Mouse (Mus musculus): ENCODE data around the gene Maml1.

Gene Maml1

DNA sequence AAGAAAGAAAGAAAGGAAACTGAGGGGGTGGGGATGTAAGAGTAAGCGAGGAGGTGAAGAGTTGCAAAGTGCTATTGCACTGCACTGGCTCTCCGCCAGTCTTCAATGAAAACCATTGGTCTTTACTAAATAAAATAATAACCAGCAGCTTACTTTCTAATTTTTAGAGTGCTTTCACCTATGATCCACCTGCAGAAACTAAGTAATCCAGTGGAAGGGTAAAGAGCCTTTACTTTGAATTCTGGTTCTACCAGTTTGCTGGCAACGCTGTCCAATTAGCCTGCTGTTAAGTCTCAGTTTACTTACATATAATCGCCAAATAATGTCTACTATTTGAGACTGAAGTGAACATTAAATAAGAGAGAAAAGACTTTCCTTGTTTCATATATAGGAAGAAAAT is 13.1 kb downstream of the Maml1 start:
- no peak for DNase-seq

DNA sequence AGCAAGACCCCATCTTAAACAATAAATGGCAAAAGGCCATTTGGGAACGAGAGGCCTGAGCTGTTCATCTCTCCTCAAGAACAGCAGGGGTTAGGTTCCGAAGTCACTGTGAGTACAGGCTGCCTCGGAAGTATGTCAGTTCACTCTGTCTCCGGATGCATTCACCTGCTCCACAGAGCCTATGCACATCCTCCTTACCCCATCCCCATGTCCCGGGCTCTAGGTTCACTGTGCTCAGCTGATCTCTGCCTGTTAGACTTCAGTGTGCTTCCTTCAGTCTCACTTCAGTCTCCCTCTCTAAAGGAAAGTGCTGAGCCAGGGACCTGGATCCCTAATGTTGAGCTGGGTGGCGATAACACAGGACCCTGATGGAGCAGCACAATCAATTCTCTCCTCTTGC is 14.4 kb downstream of the Maml1 start:
- DNase-seq, result no peak

DNA sequence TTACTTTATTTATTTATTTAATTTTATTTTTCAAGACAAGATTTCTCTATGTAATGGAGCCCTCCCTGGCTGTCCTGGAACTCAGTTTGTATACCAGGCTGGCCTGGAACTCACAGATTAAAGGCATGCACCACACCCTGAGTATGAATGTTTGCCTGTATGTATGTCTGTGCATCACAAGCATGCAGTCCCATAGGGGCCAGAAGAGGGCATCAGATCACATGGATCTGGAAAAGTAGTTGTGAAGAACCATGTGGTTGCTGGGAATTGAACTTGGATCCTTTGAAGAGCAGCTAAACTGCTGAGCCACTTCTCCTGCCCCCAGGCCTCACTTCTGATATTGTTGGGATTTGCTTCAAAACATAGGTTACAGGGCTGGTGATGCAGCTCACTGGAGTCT is 15.1 kb downstream of the Maml1 start:
- no peak for DNase-seq

DNA sequence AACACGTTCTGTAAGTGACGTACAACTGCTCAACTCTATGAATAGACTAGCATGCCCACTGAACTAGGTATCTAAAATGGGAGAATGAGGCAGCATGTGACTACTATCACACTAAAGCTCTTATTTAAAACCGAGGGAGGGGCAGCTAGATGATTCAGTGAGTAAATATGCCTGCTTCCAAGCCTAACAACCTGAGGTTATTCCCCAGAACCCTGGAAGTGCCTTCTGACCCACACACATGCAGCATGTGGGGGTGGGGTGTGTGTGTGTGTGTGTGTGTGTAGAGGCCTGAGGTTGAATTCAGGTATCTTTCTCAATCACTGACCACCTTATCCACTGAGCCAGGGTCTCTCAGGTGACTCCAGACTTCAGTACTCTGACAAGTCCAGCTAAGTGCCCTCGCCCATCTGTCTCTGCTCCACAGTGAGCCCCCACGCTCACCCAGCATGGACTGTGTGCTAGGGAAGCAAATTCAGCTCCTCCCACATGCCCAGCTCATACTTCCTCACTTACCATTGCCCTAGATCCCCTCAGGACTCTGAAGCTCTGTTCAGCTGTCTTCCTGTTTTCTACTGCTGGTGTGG is 16.5 kb downstream of the Maml1 start:
- no peak for DNase-seq

DNA sequence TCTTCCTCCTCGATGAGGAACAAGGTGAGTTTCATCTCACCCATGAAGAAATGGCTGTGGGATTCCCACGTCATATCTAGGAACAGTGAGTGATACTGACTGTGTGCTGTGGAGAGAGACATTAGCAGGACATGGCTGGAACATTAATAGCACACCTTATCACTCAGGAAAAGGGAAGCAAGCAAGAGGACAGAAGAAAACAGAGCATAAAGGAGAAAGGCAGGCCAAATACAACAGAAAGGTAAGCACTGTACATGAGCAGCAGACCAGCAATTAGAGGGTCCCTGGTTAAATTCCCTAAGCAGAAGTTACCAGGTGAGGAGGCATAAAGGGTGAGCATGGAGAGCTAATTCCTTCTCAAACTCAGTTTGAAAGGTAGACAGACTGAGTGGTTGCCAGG is 17.0 kb downstream of the Maml1 start:
- no peak for DNase-seq

DNA sequence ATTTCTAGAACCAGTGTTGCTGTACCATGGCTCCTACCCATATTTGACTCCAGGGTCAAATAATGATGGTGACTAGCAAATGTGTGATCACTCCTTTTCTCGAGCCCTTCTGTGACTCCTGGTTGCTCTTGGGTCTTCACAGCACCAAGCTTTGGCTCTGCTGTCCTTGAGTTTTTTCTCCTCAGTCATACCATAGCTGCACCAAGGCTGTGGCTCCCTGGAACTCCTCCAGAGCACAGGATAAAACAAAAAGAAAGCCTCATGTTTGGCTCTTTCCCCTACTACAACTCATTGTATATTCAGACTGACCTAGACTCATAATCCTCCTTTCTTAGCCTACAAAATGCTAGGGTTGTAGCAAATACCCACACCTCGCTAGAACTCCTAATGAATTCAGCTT is 19.3 kb downstream of the Maml1 start:
- DNase-seq, result no peak

DNA sequence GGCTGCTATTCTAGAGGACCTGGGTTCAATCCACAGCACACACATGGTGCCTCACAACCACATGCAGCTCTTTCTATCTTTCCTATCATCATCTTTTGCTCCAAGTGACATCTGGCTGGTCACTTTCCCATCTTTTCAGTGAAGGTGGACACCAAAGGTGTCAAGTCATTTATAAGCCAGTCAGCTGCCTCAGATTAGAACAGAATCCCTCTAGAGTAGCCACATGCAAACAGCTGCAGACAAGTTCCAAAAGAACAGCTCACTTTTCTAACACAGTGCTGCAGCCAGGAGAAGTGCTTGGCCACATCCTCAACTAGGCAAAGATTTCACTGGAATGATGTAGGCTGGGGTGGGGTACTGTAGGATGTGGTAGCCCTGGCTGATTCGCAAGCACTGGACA is 22.2 kb downstream of the Maml1 start:
- DNase-seq, result no peak

DNA sequence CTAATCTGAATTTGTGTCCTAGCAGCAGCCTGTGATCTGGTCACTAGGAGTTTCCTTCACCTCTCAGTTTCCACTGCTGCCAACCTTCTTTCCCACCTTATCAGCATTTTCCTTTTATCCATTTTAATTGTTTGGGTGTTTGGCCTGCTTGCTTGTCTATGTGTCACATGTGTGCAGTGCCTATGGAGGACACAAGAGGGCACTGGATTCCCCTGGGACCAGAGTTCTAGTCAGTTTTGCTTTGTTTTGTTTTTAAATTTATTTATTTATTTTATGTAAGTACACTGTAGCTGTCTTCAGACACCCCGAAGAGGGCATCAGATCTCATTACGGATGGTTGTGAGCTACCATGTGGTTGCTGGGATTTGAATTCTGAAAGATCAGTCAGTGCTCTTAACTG is 22.9 kb downstream of the Maml1 start:
- no peak for DNase-seq

DNA sequence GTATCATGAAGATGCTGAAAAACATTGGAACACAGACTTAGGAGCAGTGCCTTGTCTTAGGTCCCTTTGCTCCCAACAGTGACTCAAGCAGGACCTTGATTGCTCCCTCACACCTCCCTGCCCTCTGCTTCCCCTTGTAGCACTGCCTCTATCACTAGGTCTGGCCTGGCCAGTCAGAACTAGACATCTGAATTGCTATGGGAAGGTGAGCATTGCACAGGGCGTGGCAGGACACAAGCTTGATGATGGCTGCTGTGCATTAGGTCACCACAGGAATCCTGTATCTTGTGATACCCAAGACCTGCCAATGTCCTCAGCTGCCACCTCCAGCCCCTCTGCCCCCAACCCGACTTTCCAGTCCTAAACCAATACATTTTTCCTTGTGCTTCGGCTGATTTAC is 25.1 kb downstream of the Maml1 start:
- no peak for DNase-seq

DNA sequence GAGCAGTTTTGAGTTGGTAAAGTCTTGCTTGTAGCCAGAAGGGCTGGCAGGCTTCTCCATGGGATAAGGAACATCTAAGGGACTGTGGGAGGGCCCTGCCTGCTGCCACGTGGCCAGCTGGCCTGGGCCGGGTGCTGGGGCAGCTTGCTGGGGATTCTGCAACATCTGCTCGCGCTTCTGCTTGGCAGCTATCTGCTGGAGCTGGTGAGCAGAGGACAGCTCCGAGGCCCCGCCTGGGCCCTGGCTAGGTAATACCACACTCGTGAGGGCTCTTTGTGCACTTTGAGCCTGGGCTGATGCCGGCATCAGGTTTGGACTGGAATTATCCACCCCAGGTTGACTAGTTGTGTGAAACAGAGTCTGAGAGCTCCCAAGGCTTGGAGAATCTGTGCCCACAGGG is 26.2 kb downstream of the Maml1 start:
- peak; percentile 81 for DNase-seq

DNA sequence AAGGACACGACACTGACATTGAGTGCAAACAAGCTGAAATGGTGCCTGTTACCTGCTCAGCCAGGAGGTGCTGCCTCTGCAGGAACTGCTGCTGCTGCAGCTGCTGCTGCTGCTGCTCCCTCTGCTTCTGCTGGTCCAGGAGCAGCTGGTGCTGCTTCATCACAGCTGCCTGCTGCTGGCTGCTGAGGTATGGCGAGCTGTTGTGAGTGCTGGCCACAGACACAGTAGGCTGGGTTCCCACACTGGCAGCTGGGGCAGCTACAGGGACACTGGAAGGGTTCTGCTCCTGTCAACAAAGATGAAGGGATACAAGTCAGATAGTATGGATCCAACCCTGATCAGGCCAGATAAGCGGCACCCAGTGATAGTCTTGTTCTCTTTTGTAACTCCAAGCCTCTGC is 28.9 kb downstream of the Maml1 start:
- DNase-seq, result no peak

DNA sequence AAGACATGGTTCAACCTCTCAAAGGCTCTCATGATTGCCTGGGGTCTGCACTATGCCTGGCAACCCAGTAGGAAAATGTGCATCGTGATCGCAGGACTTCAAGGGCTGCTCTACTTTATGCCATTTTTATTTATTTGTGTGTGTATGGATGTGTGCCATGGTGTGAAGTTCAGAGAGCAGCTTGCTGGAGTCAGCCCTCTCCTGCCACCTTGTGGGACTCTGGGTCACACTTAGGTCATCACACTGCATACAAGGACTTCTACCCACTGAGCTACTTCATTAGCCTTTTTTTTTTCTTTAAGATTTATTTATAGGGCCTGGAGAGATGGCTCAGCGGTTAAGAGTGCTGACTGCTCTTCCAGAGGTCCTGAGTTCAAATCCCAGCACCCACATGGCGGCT is 30.1 kb downstream of the Maml1 start:
- peak; percentile 68 for DNase-seq

DNA sequence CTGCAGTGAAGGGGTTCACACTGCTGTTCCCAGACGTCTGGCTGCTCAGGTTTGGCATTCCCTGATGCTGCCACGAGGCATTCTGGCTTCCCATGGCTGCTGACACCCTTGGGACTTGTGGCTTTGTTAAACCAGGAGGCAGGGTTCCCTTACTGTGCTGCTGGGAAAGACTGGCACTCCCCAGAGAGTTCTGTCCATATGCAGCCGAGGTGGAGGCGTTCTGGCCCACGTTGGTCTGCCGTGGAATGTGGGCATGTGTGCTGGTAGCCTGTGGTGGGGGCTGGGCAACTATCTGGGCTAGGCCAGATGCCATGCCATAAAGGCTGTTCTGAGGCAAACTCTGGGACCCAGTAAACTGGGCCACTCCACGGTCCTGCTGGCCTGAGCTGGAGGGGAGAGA is 33.8 kb downstream of the Maml1 start:
- no peak for DNase-seq

DNA sequence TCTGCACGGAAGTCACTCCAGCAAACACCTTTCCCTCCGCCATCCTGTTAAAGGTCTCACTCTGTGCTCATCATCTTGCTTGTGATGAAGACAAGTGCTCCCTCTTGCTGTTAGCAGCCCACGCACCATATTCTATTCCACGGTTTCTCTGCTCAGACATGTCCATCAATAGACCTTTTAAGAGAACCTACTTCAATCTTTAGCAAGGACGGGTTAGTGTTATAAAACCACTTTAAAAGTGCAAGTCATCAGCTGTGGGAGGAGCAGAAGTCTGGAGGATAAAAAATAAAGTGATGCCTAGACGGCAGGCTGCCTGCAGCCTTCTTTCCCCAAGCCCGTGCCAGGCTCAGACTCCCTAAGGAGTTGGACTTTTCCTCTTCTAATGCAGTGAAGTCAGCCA is 35.5 kb downstream of the Maml1 start:
- DNase-seq, result no peak

DNA sequence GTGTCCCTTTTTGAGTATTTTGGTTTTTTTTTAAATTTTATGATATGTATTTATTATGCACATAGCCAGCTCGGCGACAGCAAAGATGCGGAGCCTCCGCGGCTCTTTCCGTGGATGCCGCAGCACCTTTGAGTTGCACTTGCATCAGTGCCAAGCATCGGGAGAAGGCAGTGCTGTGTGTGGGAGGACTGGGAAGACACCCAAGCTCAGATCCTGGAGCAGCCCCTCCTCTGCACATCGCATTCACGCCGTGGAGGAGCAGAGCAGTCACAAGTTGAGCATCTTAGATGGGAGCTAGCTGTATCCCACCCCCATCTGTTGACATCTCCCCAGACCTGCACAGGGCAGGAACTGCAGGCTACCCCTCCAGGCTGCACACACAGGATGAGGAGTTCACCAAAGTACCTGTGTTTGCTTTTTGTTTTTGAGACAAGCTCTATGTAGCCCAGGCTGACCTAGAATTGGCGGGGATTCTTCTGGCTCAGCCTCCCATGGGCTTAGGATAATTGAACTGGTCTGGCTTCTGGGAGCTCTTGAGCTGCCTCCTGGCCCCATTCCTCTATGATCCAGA is 38.0 kb downstream of the Maml1 start:
- no peak for DNase-seq

DNA sequence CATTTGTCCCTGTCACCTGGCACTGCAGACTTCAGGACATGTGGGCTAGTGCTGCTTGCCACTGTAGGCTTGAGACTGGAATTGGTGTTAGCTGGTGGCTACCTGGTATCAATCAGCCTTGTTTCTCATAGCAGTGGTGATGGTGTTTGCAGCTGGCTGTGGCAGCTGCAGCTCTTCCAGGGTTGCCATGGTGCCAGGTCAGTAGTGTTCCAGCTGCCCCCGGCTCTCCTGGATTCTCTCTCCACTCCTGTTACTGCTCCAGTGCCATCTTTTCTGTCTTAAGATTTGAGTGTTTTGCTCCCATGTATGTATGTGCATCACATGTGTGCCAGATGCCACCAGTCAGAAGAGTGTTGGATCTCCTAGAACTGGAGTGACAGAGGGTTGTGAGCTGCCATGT is 38.7 kb downstream of the Maml1 start:
- no peak for DNase-seq

DNA sequence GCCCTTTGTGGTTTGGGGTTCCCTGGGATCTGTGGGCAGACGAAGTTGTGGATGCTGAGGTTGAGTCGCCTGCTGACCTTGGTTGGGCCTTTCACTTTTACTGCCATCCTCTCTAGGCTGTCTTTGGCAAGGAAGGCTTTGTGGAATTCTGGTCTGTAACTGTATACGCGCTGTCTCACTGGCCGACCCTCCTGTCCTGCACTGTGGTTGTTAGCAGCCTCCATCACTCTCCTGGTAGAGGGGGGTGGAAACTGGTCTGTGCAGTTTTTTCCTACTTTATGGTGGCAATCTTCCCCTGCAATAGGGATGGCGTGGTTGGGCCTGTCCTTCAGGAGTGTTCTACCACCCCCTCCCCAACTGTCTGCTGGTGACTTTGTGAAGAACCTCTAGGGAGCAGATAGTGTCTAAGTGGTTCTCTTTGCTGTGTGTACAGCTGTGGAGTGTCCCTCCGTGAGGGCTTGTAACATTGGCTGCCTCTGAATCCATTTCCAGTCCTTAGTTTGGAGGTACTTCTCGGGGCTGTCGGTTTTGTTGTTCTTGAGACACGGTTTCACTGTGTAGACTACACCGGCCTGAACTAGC is 39.3 kb downstream of the Maml1 start:
- no peak for DNase-seq

DNA sequence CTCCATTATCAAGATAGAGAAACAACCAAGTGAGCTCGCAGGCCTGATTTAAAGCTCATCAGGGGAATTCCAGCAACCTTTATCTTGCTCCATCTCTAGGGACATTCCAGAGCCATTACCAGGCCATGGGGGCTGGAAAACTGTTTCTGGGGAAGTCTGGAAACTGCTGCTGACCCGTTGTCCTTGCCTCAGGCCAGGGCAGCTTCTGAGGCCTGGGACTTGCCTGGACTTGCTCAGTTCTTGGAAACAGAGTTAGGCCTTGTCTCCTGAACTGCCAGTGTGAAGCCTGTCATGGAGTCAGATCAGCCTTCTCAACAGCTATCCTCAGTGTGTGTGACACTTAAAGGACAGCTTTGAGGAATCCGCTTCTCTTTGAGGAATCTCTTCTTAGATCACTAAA is 39.9 kb downstream of the Maml1 start:
- DNase-seq, result no peak

DNA sequence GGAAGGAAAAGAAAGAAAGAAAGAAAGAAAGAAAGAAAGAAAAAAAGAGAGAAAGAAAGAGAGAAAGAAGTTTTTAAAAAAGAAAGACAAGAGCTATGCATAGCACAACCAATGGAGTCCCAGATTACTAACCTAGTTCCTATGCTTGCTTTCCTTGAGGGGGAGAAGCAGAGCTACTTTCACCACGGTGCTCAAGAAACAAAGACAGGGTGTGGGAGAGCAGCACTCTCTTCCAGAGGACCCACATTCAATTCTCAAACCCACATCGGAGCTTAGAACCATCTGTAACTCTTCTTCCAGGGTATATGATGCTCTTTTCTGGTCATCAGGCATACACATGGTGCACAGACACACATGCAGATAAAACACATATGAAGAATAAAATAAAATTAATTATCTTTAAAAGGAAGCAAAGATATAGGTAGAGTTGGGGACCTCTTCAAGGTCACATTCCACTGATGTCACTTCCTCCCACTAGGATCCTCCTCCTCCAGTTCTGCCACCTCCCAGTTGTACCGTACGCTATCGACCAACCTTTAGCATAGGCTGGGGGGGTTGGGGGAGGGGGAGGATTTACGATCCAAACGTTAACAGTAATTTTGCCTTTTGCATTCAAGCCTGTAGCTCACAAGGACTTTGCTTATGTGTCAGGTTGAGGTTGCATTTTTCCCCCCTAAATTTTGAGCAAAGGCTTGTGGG is 43.5 kb downstream of the Maml1 start:
- DNase-seq, result no peak

DNA sequence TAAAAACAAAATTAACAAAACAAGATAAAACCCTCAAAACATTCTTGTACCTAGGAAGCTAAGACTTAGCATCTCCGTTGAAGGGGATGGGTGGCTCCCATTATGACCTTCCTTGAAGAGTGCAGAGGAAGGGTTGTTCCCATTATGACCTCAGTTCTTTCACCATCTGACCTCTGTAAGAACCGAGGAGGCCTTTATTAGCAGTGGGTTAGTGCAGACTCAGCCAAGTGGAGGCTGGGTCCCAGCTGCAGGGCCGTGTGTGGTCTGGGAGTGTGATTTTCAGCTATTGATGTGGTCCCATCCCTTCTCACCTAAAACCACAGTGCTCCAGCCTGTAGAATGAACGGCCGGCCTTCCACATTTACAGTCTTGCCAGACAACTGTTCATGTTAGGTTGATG is 46.8 kb downstream of the Maml1 start:
- DNase-seq, result no peak

DNA sequence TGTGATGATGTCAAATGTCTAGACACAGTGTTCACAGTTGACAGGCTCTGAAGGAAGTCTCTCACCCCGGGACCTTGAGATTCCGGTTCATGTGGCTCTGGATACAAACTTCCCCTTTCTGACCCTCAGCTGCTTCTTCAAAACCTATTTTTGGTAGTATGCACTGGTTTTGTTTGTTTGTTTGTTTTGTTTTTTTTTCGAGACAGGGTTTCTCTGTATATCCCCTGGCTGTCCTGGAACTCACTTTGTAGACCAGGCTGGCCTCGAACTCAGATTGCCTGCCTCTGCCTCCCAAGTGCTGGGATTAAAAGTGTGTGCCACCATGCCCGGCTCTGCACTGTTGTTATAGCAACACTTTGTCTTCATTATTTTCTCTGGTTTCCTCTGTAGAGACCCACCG is 48.2 kb downstream of the Maml1 start:
- DNase-seq, result no peak

DNA sequence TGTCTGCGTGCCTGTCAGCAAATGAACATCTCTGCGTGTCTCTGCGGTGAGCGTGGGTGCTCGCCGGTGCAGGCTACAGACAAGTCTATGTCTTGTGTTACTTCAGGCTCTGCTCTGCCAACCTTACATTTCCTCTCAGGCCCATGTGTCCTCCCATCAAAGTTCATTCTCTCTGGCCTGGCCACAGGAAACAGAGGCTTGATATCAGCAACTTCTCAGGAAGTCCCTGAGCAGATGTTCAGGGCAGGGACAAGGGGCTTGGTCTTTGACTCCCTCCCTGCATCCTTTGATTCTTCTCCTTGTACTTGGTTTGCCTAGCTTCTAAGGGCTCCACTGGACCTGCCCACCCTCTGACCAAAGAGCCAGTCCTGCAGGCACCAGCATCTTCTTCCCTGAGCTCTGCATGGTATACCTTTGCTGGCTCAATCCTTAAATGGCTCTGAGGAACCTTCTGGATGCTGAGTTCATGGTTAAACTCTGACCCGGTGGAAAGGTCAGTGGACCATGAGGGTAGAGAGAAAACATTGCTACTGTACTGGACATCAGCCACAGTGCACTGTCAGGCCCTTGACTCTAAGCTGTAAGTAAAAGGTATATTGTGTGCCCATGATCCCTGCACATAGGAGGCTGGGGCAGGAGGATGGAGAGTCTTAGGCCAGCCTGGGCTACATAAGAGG is 51.7 kb downstream of the Maml1 start:
- peak; percentile 60 for DNase-seq

DNA sequence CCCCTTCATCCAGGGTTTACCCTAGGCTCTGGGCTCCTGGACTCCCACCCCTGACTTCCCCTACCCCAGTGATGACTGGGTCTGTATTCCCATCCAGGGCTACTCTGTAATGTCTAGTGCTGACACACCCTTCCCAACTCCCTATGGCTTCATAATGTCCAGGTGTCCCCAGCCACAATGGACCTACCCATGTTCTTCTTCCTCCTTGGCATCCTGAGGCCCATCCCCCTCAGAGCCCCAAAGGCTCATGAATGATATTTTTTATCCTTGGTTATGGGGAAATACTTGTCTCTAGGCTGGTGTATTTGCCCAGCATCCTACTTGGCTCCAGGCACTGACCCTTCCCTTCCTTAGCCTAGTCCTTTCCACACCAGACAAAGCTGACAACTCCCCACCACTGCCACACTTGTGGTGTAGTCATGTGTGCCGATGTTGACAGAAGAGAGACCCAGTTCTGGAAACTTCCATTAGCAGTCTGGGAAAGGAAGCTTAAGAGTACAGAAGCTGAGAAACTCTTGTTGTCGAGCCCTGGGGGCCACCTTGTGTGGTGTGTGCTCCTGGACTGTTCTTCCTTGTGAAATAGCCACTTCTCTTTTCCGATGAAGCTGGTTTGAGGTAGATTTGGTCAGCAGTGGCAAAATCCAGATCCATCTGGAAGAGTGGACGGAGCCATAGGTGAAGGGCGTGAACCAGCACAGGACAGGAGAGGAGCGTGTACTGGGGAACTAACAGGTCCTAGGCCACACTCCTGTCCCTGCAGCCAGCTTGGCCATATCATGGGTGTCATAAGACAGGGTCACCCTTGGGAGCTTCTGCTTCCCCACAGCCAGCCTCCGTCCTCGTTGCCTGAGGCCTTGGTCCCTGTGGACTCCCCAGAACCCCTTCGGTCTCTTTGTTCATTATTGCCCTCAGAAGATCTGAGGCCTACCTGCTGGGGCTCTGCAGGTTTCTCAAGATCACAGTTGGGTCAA is 53.0 kb downstream of the Maml1 start:
- DNase-seq, result no peak
